Mouse (Mus musculus): ENCODE measurements around the gene 6430548M08Rik. TPM values are rescaled to one million over a fixed set of nuclear protein-coding genes. Genes with fewer than 3 reads are reported as not detected.

The 6430548M08Rik gene
- total and polyA plus RNA-seq, 3 experiments, result 0.05 to 4.4 TPM; not detected in 1

- Histone ChIP-seq H3K9me3 (replicated peaks) (no peaks in the 10 kb centered on the region), H3K36me3 (replicated peaks) (no peaks in the 10 kb centered on the region), H3K27me3 (ENCODE audit: insufficient read depth, low read length) (peaks cover 9% of the 10 kb centered on the region), H3K4me1 (ENCODE audit: insufficient read depth, low read depth, low read length) (no peaks in the 10 kb centered on the region), H3K4me3 (ENCODE audit: low read depth, low read length) (no peak overlapping the region)
- DNase-seq (ENCODE audit: low spot score) (no peak), ATAC-seq (ENCODE audit: extremely low read depth, insufficient number of reproducible peaks, low FRiP score, poor library complexity, severe bottlenecking) (no peak)
- no peak for TF ChIP-seq TAL1 (conservative IDR thresholded peaks at IDR 0.05; ENCODE audit: low read depth, low read length)
- no peak for TF ChIP-seq GATA2 (IDR thresholded peaks at IDR 0.05; ENCODE audit: borderline replicate concordance, low read depth, low read length)
- TF ChIP-seq GATA1 (IDR thresholded peaks at IDR 0.05; ENCODE audit: borderline replicate concordance, low read length), result no peak
- no peak for TF ChIP-seq CTCF (IDR thresholded peaks at IDR 0.05; ENCODE audit: low read depth, low read length)
- TF ChIP-seq POLR2AphosphoS5 (IDR thresholded peaks at IDR 0.05; ENCODE audit: insufficient replicate concordance, low read depth, low read length), result no peak
Measured at GRCm38 (mm10) chr8:120184850-120185792, 71.2 kb downstream of the 6430548M08Rik start.

GRCm38 (mm10) chr8:120186454-120186853 lies 72.5 kb downstream of the 6430548M08Rik start:
- TF ChIP-seq CTCF (IDR thresholded peaks at IDR 0.05; ENCODE audit: low read depth, low read length) (no peak), GATA2 (IDR thresholded peaks at IDR 0.05; ENCODE audit: borderline replicate concordance, low read depth, low read length) (no peak), TAL1 (conservative IDR thresholded peaks at IDR 0.05; ENCODE audit: low read depth, low read length) (no peak), POLR2AphosphoS5 (IDR thresholded peaks at IDR 0.05; ENCODE audit: insufficient replicate concordance, low read depth, low read length) (no peak), GATA1 (IDR thresholded peaks at IDR 0.05; ENCODE audit: borderline replicate concordance, low read length) (no peak)
- Histone ChIP-seq H3K4me3 (ENCODE audit: low read depth, low read length) (no peak overlapping the region), H3K9me3 (replicated peaks) (no peaks in the 10 kb centered on the region), H3K27me3 (ENCODE audit: insufficient read depth, low read length) (peaks cover 3% of the 10 kb centered on the region; the same call in 1 of the 2 replicates), H3K36me3 (replicated peaks) (no peaks in the 10 kb centered on the region), H3K4me1 (ENCODE audit: insufficient read depth, low read depth, low read length) (no peaks in the 10 kb centered on the region)
- DNase-seq (ENCODE audit: low spot score) (no peak), ATAC-seq (ENCODE audit: extremely low read depth, insufficient number of reproducible peaks, low FRiP score, poor library complexity, severe bottlenecking) (no peak)

GRCm38 (mm10) chr8:120188510-120188909 lies 74.6 kb downstream of the 6430548M08Rik start:
- ATAC-seq (ENCODE audit: extremely low read depth, insufficient number of reproducible peaks, low FRiP score, poor library complexity, severe bottlenecking), result no peak
- Histone ChIP-seq H3K27me3 (ENCODE audit: insufficient read depth, low read length) (no peaks in the 10 kb centered on the region; the same call in 1 of the 2 replicates), H3K9me3 (replicated peaks) (no peaks in the 10 kb centered on the region), H3K4me3 (ENCODE audit: low read depth, low read length) (no peak overlapping the region), H3K36me3 (replicated peaks) (no peaks in the 10 kb centered on the region), H3K4me1 (ENCODE audit: insufficient read depth, low read depth, low read length) (no peaks in the 10 kb centered on the region; the same call in 1 of the 2 replicates)
- TF ChIP-seq CTCF (IDR thresholded peaks at IDR 0.05; ENCODE audit: low read depth, low read length) (no peak), POLR2AphosphoS5 (IDR thresholded peaks at IDR 0.05; ENCODE audit: insufficient replicate concordance, low read depth, low read length) (no peak), TAL1 (conservative IDR thresholded peaks at IDR 0.05; ENCODE audit: low read depth, low read length) (no peak), GATA2 (IDR thresholded peaks at IDR 0.05; ENCODE audit: borderline replicate concordance, low read depth, low read length) (no peak), GATA1 (IDR thresholded peaks at IDR 0.05; ENCODE audit: borderline replicate concordance, low read length) (no peak)
- DNase-seq (ENCODE audit: low spot score), result no peak

GRCm38 (mm10) chr8:120189440-120189839 lies 75.5 kb downstream of the 6430548M08Rik start:
- ATAC-seq (ENCODE audit: extremely low read depth, insufficient number of reproducible peaks, low FRiP score, poor library complexity, severe bottlenecking) (no peak), DNase-seq (ENCODE audit: low spot score) (no peak)
- Histone ChIP-seq H3K27me3 (ENCODE audit: insufficient read depth, low read length) (no peaks in the 10 kb centered on the region; the same call in 1 of the 2 replicates), H3K4me3 (ENCODE audit: low read depth, low read length) (no peak overlapping the region), H3K9me3 (replicated peaks) (no peaks in the 10 kb centered on the region), H3K4me1 (ENCODE audit: insufficient read depth, low read depth, low read length) (no peaks in the 10 kb centered on the region; the same call in 1 of the 2 replicates), H3K36me3 (replicated peaks) (no peaks in the 10 kb centered on the region)
- TF ChIP-seq GATA1 (IDR thresholded peaks at IDR 0.05; ENCODE audit: borderline replicate concordance, low read length), result no peak
- no peak for TF ChIP-seq GATA2 (IDR thresholded peaks at IDR 0.05; ENCODE audit: borderline replicate concordance, low read depth, low read length)

GRCm38 (mm10) chr8:120190107-120190809 lies 76.3 kb downstream of the 6430548M08Rik start:
- no peaks in the 10 kb centered on the region for H3K36me3 ChIP-seq (replicated peaks)
- no peaks in the 10 kb centered on the region; the same call in 1 of the 2 replicates for H3K4me1 ChIP-seq (ENCODE audit: insufficient read depth, low read depth, low read length)
- no peaks in the 10 kb centered on the region for H3K27me3 ChIP-seq (ENCODE audit: insufficient read depth, low read length)
- ATAC-seq (ENCODE audit: extremely low read depth, insufficient number of reproducible peaks, low FRiP score, poor library complexity, severe bottlenecking), result no peak
- H3K4me3 ChIP-seq (ENCODE audit: low read depth, low read length), result no peak overlapping the region
- no peaks in the 10 kb centered on the region for H3K9me3 ChIP-seq (replicated peaks)
- DNase-seq (ENCODE audit: low spot score), result no peak
- TF ChIP-seq POLR2AphosphoS5 (IDR thresholded peaks at IDR 0.05; ENCODE audit: insufficient replicate concordance, low read depth, low read length), result no peak

GRCm38 (mm10) chr8:120190810-120191413 lies 77.0 kb downstream of the 6430548M08Rik start:
- H3K27me3 ChIP-seq (ENCODE audit: insufficient read depth, low read length), result no peaks in the 10 kb centered on the region
- TF ChIP-seq POLR2AphosphoS5 (IDR thresholded peaks at IDR 0.05; ENCODE audit: insufficient replicate concordance, low read depth, low read length), result no peak
- TF ChIP-seq TAL1 (conservative IDR thresholded peaks at IDR 0.05; ENCODE audit: low read depth, low read length), result no peak
- TF ChIP-seq CTCF (IDR thresholded peaks at IDR 0.05; ENCODE audit: low read depth, low read length), result no peak
- no peak for TF ChIP-seq GATA1 (IDR thresholded peaks at IDR 0.05; ENCODE audit: borderline replicate concordance, low read length)
- no peak for TF ChIP-seq GATA2 (IDR thresholded peaks at IDR 0.05; ENCODE audit: borderline replicate concordance, low read depth, low read length)
- no peak for ATAC-seq (ENCODE audit: extremely low read depth, insufficient number of reproducible peaks, low FRiP score, poor library complexity, severe bottlenecking)
- no peaks in the 10 kb centered on the region for H3K9me3 ChIP-seq (replicated peaks)
- H3K4me1 ChIP-seq (ENCODE audit: insufficient read depth, low read depth, low read length), result no peaks in the 10 kb centered on the region; the same call in 1 of the 2 replicates
- H3K4me3 ChIP-seq (ENCODE audit: low read depth, low read length), result no peak overlapping the region
- DNase-seq (ENCODE audit: low spot score), result no peak
- H3K36me3 ChIP-seq (replicated peaks), result no peaks in the 10 kb centered on the region
